Mouse (Mus musculus): ENCODE data around the gene Eif4e1b.

The Eif4e1b gene

GRCm38 (mm10) chr13:54783698-54784097 lies at the start of gene Eif4e1b:
Eif4e1b (plus strand) TSS chr13:54783998.
- DNase-seq (ENCODE audit: low read depth, low spot score), result no peak

GRCm38 (mm10) chr13:54736931-54737330 lies 46.9 kb upstream of the Eif4e1b start:
- no peak for DNase-seq (ENCODE audit: low read depth, low spot score)

- DNase-seq (ENCODE audit: low read depth, low spot score), result peak; percentile 36
Observed at GRCm38 (mm10) chr13:54737488-54738212, 46.1 kb upstream of the Eif4e1b start.

- no peak for DNase-seq (ENCODE audit: low read depth, low spot score)
Observed at GRCm38 (mm10) chr13:54738213-54738601, 45.6 kb upstream of the Eif4e1b start.

GRCm38 (mm10) chr13:54746110-54746509 lies 37.7 kb upstream of the Eif4e1b start:
- DNase-seq (ENCODE audit: low read depth, low spot score), result no peak

- DNase-seq (ENCODE audit: low read depth, low spot score), result no peak
Observed at GRCm38 (mm10) chr13:54746896-54747295, 36.9 kb upstream of the Eif4e1b start.

GRCm38 (mm10) chr13:54748190-54748589 lies 35.6 kb upstream of the Eif4e1b start:
- DNase-seq (ENCODE audit: low read depth, low spot score), result no peak

GRCm38 (mm10) chr13:54748721-54749060 lies 35.1 kb upstream of the Eif4e1b start:
- DNase-seq (ENCODE audit: low read depth, low spot score), result no peak

GRCm38 (mm10) chr13:54749061-54749863 lies 34.5 kb upstream of the Eif4e1b start:
- DNase-seq (ENCODE audit: low read depth, low spot score), result no peak

- DNase-seq (ENCODE audit: low read depth, low spot score), result no peak
Observed at GRCm38 (mm10) chr13:54749864-54750411, 33.9 kb upstream of the Eif4e1b start, which contains the start of gene Gprin1. Gprin1 (minus strand) TSS chr13:54749874.

GRCm38 (mm10) chr13:54750699-54751098 lies 33.1 kb upstream of the Eif4e1b start:
- peak; percentile 59 for DNase-seq (ENCODE audit: low read depth, low spot score)

- no peak for DNase-seq (ENCODE audit: low read depth, low spot score)
Observed at GRCm38 (mm10) chr13:54752656-54753055, 31.1 kb upstream of the Eif4e1b start.

GRCm38 (mm10) chr13:54753733-54754132 lies 30.1 kb upstream of the Eif4e1b start:
- no peak for DNase-seq (ENCODE audit: low read depth, low spot score)

GRCm38 (mm10) chr13:54754169-54755080 lies 29.4 kb upstream of the Eif4e1b start:
- DNase-seq (ENCODE audit: low read depth, low spot score), result no peak

- DNase-seq (ENCODE audit: low read depth, low spot score), result no peak
Observed at GRCm38 (mm10) chr13:54755201-54755830, 28.5 kb upstream of the Eif4e1b start.

- no peak for DNase-seq (ENCODE audit: low read depth, low spot score)
Observed at GRCm38 (mm10) chr13:54756156-54756712, 27.6 kb upstream of the Eif4e1b start.

GRCm38 (mm10) chr13:54757093-54757830 lies 26.5 kb upstream of the Eif4e1b start:
- DNase-seq (ENCODE audit: low read depth, low spot score), result no peak

GRCm38 (mm10) chr13:54758045-54758755 lies 25.6 kb upstream of the Eif4e1b start:
- peak; percentile 95 for DNase-seq (ENCODE audit: low read depth, low spot score)

GRCm38 (mm10) chr13:54758756-54759470 lies 24.9 kb upstream of the Eif4e1b start:
- no peak for DNase-seq (ENCODE audit: low read depth, low spot score)

Measured in forelimb bud, embryonic 11.5 days (tissue).